Mouse (Mus musculus) E14TG2a.4 (cell line): ENCODE data around the gene Engase.

ENCODE experiments used
- CTCF ChIP-seq: conservative IDR thresholded peaks from 2 replicates; pipeline ENCODE4 v1.5.1; 2014; ENCODE audit warnings: low read length
- NANOG ChIP-seq: IDR thresholded peaks from 2 replicates; pipeline ENCODE4 v1.6.1; 2014; ENCODE audit warnings: borderline replicate concordance, low read length, mixed read lengths
- POU5F1 ChIP-seq: IDR thresholded peaks from 2 replicates; pipeline ENCODE4 v1.6.1; 2014; ENCODE audit warnings: low read length, borderline replicate concordance

DNA sequence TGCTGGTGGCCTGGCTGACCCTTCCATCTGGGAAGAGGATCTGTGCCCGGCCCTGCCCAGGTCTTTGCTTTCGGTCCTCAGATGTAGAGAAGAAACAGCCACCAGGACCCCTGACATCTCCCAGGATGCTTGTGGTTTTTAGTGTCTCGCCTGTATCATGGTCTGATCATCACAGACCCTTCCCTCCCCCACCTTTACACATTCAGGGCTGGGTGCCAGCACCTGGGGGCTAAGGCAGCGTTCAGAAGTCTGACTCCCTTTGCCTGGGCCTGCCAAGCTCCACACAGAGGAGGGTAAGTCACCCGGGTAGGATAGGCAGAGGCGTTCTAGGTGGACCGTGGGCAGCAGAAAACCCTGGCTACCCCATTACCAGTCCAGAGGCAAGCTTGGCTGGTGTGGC is 31.7 kb downstream of the Engase start:
- TF ChIP-seq CTCF (no peak), POU5F1 (no peak), NANOG (no peak)
